Mouse (Mus musculus): ENCODE measurements around the gene Tgm4. TPM values are rescaled to one million over a fixed set of nuclear protein-coding genes. Genes with fewer than 3 reads are reported as not detected.

Gene Tgm4
- total RNA-seq, 2 experiments from 2014 or later = not detected

DNA sequence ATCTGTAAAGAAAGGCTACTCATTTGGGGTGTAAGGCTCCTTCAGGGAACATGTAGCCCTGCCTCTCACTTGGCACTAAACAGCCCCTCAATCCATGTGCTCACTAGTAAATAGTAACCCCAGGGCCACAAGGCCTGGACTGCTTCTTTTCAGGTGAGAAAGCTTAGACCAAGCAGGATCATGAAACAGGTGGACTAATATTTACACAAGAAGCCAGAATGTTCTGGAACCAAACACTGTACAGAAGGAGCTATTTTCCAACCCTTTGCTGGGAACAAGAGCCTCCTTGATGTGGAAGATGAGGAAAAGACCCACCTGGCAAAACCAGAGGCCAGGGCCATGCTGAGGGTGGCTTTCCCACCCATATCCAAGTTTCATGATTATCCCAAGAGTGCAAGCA lies 68.9 kb downstream of the Tgm4 start:
- no peak for DNase-seq
- intact Hi-C loops (cut with DNase I) = no loop called here

DNA sequence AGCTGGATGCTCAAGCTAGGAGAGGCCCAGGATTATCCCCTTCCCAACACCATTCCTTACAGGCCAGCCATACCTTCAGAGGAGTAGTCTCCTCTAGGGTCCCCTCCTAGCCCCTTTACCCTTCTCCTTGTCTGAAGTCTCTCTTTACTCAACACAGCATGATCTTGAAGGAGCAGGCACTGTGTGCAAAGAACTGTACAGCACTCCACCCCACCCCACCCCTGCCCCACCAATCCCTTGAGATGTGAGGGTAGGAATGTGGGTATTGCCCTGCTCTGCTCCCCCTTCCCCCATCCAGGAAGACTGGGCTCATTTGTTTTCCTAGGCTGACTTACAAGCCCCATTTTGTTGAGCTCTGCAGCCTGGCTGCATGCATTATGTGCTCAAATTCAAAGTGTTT lies 69.8 kb downstream of the Tgm4 start:
- DNase-seq = no peak
- intact Hi-C loops (cut with DNase I) = no loop called here

DNA sequence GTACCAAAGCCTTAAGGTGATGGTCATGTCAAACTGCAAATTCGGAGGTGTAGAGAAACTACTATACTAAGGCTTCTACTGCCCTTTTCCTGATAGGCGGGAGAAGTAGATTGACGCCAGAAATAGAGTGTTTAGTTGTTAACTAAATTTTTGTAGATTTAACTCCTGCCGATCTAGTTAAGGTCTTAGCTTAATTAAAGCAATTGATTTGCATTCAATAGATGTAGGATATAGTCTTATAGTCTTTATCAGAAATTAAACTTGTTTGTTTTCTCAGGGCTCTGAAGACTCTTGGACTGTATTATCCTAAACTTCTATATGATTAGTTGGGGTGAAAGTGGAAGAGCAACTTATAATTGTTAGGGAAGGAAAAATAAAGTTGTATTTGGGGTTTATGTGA lies 72.7 kb downstream of the Tgm4 start:
- intact Hi-C loops (cut with DNase I) = no loop called here
- DNase-seq = no peak

DNA sequence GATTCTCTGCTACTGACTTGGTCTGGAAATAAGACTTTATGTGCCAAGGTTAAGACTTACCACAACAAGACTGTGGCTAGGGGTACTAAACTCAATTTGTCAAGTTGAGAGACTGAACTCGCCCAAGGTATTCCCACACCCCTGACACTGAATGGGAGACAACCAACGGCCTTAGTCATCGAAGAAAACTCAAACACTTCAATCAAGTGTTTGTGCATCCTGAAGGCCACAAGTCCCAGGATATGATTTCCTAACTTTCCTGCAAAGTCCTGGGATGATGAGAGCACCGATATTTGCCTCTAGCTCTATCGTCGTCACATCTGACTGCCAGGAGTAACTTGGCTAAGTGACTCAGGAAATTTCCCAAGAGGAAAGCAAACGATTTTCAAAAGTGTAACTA lies 74.7 kb downstream of the Tgm4 start:
- no peak for DNase-seq
- intact Hi-C loops (cut with DNase I) = no loop called here

DNA sequence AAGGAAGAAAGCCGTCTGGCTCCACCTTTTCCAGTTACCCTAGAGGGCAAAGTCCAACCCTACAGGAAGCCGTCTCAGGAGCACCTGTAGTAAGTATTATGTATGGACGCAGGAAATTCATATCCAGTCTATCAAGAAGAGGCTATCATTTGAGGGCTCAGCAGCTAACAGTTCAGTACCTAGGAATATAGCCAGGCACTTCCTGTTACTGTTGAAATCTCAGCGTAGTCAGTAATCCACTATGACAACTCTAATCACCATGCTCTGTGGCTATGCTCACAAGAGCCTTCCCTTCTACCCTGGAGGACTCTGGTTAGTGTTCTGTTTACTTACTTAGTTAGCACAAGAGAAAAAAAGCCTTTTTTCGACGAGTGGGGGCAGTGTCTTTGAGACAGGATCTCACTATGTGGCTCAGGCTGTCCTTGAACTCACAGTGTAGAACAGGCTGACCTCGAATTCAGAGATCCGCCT lies 77.3 kb downstream of the Tgm4 start:
- DNase-seq = no peak
- intact Hi-C loops (cut with DNase I) = loop anchor here (5.0 kb wide), 5 partner anchors 159 to 374 kb away; partner anchors contain the start of genes 1110059G10Rik, Kif15, Lars2 and Zfp445

DNA sequence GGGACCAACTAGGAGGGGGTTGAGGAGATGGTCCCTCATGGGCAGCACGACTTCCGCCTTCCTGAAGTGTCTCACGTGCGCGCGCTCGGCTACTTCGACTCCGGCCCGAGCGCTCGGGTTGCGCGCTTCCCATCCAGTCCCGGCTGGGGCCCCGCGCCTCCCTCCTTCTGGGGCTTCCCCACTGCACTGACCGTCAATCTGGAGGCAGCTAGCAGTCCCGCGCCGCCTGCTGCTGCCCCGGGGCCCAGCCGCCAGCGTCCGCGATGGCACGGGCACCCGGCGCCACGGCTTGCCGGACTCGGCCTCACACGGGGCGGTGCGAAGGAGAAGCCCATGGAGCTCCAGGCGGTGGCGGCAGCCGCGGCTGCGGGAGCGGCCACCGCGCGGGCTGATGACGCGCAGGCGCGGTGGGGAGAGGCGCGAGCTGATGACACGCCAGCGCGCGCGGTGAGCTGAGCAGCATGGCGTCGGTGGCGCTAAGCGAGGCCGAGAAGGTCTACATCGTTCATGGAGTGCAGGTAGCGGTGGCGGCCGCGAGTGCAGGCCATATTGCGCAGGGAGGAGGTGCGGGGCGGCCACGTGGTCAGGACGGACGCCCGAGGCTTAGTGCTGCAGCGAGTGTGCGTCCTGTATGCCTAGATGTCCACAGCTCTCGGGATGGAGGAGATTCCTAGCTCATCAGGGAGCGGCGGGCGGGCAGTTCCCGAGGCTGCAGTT lies 78.4 kb downstream of the Tgm4 start, which contains the start of the genes Zdhhc3 and Exosc7:
TSS of gene Zdhhc3 (minus strand) at position 401 of the 717 bp plus-strand sequence.
TSS of gene Exosc7 (plus strand) at position 411 of the 717 bp plus-strand sequence.
- DNase-seq = peak; percentile 87 to 91
- intact Hi-C loops (cut with DNase I) = loop anchor here (5.0 kb wide), 5 partner anchors 161 to 376 kb away; partner anchors contain the start of genes 1110059G10Rik, Kif15, Lars2 and Zfp445

DNA sequence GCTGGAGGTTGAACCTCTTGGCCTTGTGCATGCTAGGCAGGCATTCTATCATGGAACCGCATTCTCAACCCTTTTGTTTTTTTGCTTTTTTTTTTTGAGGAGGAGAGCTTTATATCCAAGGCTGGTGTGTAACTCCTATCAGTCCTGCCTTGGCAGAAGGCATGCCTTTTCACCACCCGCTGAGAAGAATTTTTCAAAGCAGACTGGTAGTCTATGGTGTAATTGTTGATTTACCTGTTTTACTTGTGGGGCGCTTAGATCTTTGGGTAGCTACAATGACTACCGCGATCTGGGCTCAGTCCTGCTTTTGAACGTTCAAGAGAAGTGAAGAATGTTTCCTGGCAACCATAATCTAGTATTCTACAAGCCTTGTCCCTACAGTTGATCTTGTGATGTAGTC lies 79.4 kb downstream of the Tgm4 start:
- intact Hi-C loops (cut with DNase I) = loop anchor here (5.0 kb wide), 5 partner anchors 162 to 377 kb away; partner anchors contain the start of genes 1110059G10Rik, Kif15, Lars2 and Zfp445
- no peak for DNase-seq

DNA sequence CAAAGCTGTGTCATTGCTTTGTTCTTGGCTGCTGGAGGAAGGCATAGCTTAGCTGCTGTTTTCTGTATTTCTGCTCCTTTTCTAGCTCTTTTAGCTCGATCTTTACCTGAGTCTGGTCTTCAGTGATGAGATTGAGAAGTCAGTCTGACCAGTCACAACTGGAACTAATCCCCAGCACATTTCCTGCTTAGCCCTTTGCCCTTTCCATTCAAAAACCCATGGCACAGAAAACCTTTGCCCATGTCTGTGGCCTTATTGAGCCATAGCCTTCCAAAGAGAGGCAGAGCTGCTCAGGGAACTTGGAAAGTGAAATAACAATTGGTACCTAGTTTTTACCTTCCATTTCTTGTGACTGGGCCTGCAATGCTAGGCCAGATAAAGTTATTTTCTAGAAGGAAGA lies 81.0 kb downstream of the Tgm4 start:
- intact Hi-C loops (cut with DNase I) = no loop called here
- DNase-seq = no peak

Other genes starting within 250 kb of the Tgm4 start
- 10 to 100 TPM; 50.0 to 58.1 TPM for gene Tcaim, start 229.2 kb upstream of the Tgm4 start, total RNA-seq (2021)
- not detected for gene Gm35549, start 190.7 kb upstream of the Tgm4 start, total RNA-seq (2021)
- 10 to 100 TPM; 81.3 to 84.5 TPM for gene Zfp445, start 168.7 kb upstream of the Tgm4 start, total RNA-seq (2021)
- 1 to 10 TPM; 6.3 to 6.6 TPM for gene Zkscan7, start 149.0 kb upstream of the Tgm4 start, total RNA-seq (2021)
- 1 to 10 TPM; 1.9 to 2.0 TPM for gene Zfp105, start 111.7 kb upstream of the Tgm4 start, total RNA-seq (2021)
- 10 to 100 TPM; 15.4 to 19.0 TPM for gene 1110059G10Rik, start 83.7 kb upstream of the Tgm4 start, total RNA-seq (2021)
- gene Kif15, start 83.7 kb upstream of the Tgm4 start, total RNA-seq (2021) = under 1 TPM; 0.78 to 0.87 TPM
- 10 to 100 TPM; 12.7 to 13.3 TPM for gene Tmem42, start 13.4 kb upstream of the Tgm4 start, total RNA-seq (2021)
- 10 to 100 TPM; 40.7 to 43.0 TPM for gene Zdhhc3, start 78.5 kb downstream of the Tgm4 start, total RNA-seq (2021)
- 10 to 100 TPM; 28.6 to 30.0 TPM for gene Exosc7, start 78.5 kb downstream of the Tgm4 start, total RNA-seq (2021)
- gene Clec3b, start 116.2 kb downstream of the Tgm4 start, total RNA-seq (2021) = 10 to 100 TPM; 62.1 to 66.7 TPM
- gene Cdcp1, start 181.3 kb downstream of the Tgm4 start, total RNA-seq (2021) = under 1 TPM; 0.11 to 0.17 TPM
- gene Tmem158, start 226.0 kb downstream of the Tgm4 start, total RNA-seq (2021) = 1 to 10 TPM; 6.4 to 7.7 TPM